Mouse (Mus musculus): Measurements from ENCODE around the gene Gm15737.

The Gm15737 gene

DNA sequence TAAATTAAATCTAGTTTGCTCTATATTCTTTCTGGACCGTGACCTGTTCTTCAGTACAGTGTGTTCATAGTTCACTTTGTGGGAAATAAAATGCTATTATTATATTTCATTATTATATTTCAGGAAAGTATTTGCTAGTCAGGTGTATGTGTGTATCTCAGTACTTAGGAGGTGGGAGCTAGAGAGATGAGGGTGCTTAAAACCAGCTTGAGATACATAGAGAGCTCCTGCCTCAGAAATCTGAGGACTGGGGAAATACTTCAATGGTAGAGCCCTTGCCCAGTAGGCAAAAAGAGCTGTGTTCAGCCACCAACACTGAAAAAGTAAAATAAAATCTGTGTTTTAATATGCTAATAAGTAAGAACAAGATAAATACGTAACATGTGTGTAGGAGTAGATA, 6.2 kb downstream of the Gm15737 start:
- no peak for DNase-seq (ENCODE audit: low spot score)

DNA sequence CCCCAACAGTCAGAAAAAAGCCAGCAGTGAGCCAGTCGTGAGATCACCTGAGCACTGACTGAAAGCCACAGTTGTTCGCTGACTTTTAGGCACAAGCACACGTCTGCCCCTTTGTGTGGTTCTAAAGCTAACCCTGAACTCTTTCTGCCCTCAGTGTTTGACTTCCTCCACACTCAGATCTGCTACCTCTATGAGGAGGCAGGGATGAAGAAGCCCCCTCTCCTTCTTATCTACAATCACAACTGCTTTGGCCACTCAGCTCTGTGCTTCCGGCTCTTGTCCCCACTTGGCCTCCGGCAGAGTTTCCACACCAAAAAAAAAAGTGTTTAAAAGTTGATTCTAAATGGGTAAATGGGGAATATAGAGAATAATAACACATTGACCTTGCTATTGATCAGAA, 7.0 kb downstream of the Gm15737 start:
- DNase-seq (ENCODE audit: low spot score), result no peak

DNA sequence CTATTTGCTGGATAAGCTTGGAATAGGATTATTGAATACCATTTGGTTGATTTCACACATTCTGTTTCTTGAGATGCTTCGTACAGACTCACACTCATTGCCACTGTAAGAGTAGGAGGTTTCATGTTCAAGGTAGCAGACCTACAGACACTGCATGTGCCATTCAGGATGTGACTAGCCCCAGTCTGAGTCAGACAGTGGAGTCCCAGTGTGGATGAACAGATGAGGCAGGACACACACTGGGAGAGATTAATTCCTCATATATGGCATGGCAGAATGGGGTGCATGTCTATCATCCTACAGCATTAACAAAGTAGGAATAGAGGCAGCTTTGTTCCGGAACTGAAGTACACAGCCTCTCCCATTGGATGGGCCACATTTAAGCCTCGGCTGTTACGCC, 8.1 kb downstream of the Gm15737 start:
- no peak for DNase-seq (ENCODE audit: low spot score)

DNA sequence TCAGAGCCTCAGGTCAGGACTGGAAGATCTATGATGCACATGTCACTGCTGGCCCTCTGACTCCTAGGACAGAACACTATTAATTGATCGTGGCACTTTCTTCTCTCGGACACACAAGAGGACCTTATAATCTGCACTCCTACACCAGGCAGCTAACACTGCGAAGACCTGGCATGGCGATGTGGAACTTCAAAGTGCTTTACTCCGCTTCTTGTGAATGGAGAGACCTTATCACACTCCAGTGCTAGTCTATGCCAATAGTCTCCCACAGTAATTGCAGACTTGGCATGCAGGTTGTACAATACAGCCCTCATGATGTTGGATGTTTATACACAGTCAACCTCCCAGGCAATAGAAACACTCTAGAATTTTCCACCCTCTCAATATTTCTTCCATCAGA, 9.6 kb downstream of the Gm15737 start:
- no peak for DNase-seq (ENCODE audit: low spot score)

DNA sequence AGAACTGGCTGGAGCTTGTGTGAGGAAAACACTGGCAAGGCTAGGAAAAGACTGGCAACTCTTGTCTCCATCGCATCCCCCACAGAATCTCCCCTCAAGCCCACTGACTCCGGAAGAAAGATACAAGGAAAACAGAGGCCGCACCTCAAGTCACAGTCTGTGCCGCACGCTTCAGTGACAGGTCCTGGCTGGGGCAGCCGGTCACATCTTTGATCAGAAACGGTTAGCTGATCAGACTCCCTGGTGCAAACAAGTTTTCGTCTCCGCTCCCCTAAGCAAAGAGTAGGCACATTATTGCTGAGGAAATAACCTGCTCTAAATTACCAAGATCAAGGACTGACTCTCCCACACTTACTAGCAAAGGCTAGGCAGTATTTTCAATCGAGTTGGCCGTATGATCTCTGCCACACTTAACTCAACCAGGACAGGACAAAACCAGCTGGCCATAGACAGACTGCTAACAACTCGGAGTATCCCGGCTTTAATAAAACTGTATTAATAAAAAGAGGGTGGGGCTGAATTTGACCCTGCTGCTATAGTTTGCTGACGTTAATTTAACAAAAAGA, 10.6 kb downstream of the Gm15737 start:
- no peak for DNase-seq (ENCODE audit: low spot score)

DNA sequence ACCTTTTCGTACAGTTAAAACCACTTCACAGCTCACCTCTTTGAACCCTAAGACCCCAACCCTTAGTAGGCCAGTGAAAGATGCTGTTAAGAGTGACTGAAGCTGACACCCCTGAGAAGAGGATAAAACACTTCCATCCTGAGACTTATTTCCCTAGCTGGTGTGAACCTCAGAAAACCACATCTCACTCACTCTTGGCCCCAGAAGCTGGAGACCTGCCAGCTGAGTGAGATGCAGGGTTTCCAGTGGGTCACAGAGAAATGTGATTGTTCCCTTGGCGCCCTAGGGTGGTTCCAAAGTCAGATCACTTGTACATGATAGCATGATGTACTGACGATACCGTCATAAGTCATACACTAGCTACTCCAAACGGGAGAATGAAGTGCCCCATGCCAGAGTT, 13.3 kb downstream of the Gm15737 start:
- no peak for DNase-seq (ENCODE audit: low spot score)

DNA sequence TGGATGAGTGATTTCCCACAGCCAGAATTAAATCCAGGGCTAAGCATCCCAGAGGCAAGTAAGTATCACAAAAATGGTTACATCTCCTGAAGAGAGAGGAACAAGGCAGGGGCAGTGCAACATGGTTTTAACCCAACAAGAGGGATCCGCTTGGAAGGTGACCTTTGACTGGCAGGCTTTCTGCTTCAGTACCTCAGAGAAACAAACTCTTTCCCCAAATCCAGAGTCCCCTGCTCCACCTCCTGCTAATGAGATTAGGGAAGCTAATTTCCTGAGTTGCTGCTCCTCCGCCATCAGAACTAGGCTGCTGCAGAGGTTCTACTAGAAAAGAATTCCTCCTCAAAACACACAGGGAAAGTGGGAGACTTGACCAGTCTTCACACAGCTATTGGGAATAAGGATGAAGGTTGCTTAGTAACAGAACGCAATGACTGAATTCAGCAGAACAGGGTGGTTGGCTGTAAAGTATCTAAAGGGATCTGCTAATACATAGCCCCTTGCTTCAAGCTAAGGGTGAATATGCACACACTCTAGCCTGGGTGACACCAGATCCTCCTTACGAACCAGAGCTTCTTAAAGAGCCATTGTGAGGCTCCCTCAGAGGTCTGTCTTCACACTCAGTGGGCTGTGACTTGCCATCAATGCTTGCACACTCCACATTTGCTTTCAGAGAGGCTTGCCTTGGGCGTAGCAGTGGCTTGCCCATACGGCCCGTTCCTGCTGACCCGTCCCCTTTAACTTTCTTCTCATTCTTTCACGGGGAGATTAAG, 14.2 kb downstream of the Gm15737 start:
- DNase-seq (ENCODE audit: low spot score), result no peak

DNA sequence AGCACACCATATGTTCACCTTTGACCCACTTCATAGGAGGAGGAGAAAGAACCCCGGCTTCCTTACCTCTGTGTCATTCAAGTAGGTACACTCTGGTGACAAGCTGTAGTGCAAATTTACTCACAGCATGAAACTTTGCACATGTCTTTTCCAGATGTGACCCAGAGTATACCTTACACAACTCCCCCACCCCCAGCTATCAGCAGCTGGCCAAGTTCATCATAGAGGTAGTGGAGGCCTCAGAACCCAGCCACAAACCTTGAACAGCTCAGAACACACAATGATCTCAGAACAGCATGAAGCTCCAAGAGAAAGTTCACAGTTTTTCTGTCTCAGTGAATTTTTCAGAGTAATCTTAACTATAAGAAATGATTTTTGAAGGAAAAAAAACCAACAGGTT, 22.4 kb downstream of the Gm15737 start:
- no peak for DNase-seq (ENCODE audit: low spot score)

DNA sequence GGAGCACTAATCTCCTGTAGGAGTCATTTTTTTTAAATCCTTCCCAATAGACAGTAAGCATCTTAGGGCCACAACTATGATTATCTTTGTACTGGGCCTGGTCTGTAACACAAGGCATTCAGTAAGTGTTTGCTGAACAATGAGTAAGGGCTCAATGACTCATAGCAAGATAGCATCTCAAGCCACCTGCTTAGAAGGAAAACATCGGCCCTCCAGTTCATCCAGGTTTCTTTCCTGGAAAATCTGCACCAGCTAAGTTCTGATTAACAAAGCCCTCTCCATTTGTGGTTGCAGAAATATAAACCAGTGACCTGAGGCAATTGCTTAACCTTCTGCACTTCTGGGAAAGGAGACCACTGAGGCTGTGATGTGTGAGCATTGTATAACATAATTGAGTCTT, 34.9 kb downstream of the Gm15737 start:
- DNase-seq (ENCODE audit: low spot score), result no peak

DNA sequence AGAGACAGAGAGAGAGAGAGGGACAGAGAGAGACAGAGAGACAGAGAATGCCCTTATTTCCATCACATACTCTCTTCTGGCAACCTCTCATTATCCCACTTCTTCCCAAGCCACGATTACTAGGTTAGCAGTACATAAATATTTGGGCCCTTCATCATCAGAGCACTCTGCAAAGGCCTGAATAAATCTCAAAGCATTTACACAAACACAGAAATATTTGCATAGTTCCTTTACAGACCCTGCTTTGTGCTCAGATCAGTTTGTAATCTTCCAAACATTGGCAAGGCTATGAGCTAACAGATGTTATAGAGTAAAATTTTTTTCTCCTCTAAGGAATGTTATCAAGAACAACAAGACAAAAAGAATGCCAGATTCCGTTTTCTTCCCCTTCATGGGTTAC, 35.3 kb downstream of the Gm15737 start:
- no peak for DNase-seq (ENCODE audit: low spot score)

DNA sequence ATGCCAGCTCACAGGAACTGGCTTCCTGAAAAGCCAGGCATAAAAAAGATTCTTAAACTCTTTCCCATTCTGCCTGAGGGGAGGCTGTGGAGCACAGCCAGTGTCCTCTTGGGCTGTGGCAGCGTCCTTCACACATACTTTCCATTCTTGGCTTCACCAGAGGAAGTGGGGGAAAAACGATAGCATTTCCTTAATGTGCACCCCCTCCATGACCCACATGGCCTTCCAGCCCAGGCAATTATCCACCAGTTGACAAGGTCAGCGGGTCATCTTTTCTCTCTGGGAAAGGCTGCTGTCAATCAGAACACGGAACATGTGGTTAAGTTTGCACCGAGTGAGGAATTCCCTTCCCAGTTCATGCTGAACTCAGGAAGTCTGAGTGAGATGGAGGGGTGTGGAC, 36.8 kb downstream of the Gm15737 start:
- no peak for DNase-seq (ENCODE audit: low spot score)

DNA sequence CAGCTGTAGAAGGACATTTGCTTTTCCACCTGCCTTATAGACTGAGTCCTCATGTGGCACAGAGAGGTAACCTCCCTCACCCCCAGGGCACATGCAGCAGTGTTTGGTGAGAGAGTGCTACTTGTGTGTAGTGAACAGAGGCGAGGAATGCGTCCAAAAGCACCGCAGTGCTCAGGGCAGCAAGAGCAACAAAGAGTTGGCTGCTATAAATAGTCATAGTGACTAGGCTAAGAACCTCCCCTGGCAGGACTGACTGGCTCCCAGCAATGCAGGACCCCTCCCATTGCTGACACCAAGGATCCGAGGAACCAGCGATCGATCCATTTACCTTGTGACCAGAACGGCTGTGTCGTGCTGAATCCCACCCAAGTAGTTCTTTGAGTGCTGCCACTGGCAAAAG, 40.2 kb downstream of the Gm15737 start:
- DNase-seq (ENCODE audit: low spot score), result no peak

DNA sequence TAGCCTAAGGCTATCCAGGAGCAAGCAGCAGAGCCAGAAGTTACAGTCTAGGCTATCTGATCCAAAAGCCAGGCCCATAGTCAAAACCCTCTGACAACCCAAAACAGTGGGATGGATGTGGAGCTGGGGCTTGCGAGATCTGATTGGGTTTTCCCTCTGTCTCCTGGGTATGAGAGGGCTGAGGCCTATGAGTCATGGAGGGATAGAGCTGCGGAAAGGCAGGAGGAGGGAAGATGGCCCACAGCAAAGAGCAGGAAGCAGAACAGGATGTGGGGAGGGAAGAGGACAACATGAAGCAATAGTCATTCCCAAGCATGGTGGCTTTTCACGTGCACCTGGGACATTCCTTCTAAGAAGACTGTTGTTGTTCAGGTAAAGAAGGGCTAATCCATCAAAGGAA, 41.5 kb downstream of the Gm15737 start:
- DNase-seq (ENCODE audit: low spot score), result no peak

DNA sequence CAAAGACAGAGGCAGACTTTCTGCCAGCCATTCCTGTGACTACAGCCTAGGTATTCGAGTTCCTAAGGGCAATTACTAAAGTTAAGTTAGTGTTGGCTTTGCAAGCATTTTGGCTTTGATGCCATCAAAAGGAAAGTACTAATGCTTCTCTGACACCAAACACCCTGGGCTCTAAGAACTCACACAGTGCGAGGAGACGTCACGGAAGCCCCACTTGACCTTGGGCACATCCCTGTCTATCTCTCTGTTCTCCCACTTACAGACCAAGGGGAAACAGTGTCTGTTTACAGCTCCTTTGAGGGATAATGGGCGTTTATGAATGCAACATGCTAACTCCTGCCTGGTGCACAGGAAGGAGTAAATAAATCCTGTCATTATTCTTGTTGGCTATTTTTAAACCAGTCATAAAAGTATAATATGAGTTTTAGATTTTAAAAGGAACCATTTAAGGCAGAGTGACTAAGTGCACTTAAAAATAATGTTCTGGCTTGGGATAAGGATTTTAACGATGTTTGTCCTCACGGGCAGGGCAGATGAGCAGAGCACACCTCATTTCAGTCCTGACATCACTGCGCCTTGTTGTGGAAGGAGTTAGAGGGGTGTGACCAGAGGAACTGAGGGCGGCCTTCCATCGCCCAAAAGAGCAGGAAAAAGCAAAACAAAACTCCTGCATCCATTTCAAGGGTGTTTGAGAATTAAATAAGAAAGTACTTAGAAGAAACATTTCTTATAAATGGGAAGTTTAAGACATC, 52.0 kb downstream of the Gm15737 start:
- no peak for DNase-seq (ENCODE audit: low spot score)

DNA sequence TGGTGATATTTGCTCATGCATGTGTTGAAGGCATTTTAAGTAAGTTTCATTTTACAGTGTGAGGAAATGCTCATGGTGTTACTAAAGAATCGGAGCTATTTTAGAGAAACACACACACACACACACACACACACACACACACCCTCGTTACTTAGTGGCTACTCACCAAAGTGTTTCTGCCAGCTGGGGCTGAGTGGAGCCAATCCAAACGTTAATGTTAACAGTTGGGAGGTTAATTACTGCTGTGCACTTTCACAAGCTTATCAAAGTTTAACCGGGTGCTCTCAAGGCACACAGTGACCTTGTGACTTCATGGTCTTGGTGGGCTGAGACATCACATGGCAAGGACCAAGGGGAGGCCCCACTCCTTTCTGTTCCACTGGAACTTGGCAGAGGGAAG, 52.7 kb downstream of the Gm15737 start:
- peak; percentile 15 for DNase-seq (ENCODE audit: low spot score)

DNA sequence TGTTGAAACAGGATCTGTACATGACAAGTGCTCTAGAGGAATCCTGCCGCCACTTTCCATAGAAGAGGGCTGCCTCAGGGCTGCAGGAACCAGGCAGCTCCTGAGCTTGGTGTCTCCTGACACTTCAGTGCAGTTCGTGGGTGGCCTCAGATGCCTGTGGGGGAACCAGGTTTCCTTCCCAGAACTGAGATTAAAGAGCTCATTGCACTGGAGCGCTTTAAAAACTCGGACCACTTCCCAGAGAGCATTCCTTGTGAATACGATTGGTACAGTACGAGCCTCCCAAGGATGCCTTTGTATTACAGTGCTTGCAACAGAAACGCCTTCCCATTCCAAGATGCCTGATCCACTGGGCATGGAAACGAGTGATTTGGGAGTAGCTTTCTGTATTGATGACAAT, 55.4 kb downstream of the Gm15737 start:
- no peak for DNase-seq (ENCODE audit: low spot score)

DNA sequence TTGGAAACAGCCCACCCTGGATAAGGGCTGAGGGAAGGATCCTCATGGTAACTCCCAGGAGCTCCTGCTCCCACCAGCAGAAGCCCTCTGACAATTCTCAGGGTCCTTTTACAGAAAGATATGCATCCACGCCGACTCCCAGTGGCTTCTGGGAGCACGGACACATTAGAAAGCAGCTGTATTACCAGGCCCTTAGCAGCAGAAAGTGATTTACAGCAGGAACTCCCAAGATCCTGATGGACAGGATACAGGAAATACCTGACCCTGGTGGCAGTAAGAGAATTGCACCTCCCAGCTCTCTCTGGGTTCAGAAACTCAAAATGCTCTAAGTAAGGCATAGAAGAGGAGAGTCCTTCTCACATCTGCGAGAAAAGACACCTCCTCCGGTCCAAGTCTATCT, 59.1 kb downstream of the Gm15737 start:
- DNase-seq (ENCODE audit: low spot score), result no peak

Data from ovary, adult 18-20 months (tissue).